Mouse (Mus musculus): ENCODE data around the gene Mtcl1. TPM values are rescaled to one million over a fixed set of nuclear protein-coding genes. Genes with fewer than 3 reads are reported as not detected.

The Mtcl1 gene
- total RNA-seq, 2 experiments from 2014 or later = 30.7 to 37.8 TPM

DNA sequence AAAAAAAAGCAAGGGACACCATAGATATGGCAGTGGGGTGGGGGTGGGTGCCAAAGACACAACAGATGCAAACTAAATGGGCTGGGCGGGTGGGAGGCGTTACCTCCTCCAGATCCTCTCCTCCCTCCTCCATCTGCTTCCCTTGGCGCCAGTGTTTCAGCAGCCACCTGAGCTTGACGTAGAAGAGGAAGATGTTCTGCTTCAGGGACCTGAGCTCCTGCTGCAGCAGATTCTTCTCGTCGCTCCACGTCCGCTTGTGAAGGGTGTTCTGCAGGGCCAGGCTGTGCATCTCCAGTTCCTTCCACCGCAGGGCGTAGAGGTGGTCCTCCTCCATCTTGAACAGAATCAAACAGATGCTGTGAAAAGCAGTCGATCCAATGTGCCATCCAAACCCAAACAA lies 81.4 kb downstream of the Mtcl1 start:
- no peak for DNase-seq (ENCODE audit: extremely low spot score in 1 of 2, low spot score in 1 of 2)

- no peak for DNase-seq (ENCODE audit: extremely low spot score in 1 of 2, low spot score in 1 of 2)
These were observed 83.9 kb downstream of the Mtcl1 start for GRCm38 (mm10) chr17:66365664-66366063.

GRCm38 (mm10) chr17:66365293-66365642 lies 84.3 kb downstream of the Mtcl1 start:
- no peak for DNase-seq (ENCODE audit: extremely low spot score in 1 of 2, low spot score in 1 of 2)

- no peak for DNase-seq (ENCODE audit: extremely low spot score in 1 of 2, low spot score in 1 of 2)
These were observed 84.8 kb downstream of the Mtcl1 start for GRCm38 (mm10) chr17:66364525-66365292.

GRCm38 (mm10) chr17:66363852-66364524 lies 85.6 kb downstream of the Mtcl1 start:
- DNase-seq (ENCODE audit: extremely low spot score in 1 of 2, low spot score in 1 of 2) = no peak

DNA sequence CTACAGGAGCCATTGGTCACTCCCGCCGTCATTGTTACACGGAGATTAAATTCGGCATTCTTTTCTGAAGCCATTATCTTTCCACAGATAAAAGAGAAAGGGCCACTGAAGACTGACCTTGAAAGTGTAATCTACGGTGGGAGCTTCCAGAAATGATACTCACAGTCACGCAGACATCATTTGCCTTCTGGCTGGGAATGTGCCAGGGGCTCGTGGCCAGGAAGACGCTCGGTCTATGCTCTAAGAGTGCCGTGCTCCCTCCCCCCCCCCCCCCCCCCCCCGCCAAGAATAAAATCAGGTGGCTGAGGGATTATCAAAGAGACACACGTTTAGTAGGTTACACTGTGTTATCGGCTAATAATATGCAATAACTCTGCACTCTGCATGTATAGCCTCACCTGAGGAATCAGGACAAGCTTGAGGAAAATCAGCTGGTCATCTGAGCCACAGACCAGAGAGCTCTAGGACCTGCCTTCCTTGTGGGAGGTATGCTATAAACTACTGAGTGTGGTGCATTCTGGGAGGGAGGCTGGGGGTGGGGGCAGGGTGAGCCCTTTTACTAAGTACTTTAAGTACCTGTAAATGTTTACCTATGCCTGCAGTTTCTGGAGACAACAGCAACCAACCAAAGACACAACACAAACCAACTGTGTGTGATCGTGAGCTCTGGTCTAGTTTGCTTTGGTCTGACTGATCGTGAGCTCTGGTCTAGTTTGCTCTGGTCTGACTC lies 87.1 kb downstream of the Mtcl1 start:
- DNase-seq (ENCODE audit: extremely low spot score in 1 of 2, low spot score in 1 of 2) = no peak

DNA sequence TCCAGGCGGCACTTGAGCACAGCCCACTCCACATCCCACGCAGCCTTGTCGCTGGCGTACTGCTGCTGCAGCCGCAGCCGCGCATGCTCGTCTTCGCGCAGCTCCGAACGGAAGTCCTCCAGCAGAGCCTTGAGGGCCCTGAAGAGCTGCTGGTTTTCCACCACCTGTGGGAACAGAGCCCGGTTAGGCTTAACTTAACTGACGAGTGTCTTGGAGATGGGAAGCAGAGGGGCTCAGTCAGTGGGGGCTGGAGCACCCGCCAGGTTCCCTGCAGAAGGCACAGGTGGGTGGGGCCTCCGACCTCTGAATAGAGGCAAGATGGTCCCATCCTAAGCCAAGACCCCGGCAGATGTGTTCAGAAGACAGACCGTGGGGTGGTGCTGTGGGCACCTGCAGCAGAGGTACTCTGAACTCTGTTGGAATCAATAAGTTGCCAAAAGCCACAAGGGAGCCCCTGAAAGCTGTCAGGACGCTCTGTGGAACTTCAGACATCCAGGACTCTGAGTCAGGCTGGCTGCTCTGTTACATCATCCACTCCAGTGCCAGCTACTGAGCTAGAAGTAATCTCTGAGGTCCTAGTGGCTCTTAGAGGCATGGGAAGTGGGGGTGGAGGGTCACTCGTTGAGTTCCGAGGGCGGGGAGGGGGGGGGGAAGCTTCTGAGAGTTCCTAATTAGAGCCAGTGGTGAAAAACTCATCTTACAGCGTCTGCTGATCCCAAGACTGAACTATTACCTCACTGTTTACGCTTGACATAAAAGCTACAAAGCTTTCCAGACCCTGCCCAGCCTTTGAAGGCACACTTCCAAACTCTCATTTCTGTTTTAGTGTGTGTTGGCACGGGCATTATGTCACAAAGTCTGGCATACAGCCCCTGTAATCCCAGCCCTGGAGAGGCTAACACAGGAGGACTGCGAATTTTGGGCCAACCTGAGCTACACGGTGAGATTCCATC lies 91.2 kb downstream of the Mtcl1 start:
- DNase-seq (ENCODE audit: extremely low spot score in 1 of 2, low spot score in 1 of 2) = no peak

DNA sequence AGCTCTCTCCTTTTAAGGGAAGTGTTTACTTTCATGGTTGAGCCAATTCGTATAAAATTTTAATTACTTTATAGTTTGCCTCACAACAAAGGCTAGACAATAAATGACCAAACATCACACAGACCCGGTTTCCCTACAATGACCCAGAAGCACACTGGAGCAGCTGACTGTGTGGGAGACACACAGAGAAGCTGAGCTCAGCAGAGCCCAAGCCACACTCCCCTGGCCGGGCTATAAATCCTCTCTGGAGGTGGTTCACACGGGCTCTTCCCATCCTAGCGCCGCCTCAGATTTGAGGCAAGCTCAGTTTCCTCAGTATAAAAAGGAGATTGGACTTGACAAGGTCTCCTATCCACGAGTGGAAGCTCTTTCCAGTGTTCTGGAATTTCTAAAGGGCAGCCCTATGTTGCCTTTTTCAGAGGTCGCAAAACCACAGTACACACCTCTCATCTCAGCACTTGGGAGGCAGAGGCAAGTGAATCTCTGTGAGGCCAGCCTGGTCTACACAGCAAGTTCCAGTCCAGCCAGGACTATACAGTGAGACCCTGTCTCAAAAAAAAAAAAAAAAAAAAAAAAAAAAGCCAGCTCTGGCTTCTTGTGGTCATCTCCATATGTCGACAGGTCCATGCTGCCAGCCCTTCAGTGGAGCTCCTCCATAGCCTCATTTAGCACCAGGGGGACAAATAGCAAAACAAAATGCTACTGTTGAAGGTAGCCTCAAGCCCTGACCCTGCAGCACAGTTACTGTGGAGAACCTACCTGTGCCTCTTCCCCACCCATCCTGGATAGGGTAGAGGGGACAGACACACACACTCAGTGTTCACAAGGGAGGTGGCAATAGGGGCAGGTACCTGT lies 92.2 kb downstream of the Mtcl1 start:
- DNase-seq (ENCODE audit: extremely low spot score in 1 of 2, low spot score in 1 of 2) = no peak

- no peak for DNase-seq (ENCODE audit: extremely low spot score in 1 of 2, low spot score in 1 of 2)
These were observed 95.6 kb downstream of the Mtcl1 start for GRCm38 (mm10) chr17:66353907-66354306.

DNA sequence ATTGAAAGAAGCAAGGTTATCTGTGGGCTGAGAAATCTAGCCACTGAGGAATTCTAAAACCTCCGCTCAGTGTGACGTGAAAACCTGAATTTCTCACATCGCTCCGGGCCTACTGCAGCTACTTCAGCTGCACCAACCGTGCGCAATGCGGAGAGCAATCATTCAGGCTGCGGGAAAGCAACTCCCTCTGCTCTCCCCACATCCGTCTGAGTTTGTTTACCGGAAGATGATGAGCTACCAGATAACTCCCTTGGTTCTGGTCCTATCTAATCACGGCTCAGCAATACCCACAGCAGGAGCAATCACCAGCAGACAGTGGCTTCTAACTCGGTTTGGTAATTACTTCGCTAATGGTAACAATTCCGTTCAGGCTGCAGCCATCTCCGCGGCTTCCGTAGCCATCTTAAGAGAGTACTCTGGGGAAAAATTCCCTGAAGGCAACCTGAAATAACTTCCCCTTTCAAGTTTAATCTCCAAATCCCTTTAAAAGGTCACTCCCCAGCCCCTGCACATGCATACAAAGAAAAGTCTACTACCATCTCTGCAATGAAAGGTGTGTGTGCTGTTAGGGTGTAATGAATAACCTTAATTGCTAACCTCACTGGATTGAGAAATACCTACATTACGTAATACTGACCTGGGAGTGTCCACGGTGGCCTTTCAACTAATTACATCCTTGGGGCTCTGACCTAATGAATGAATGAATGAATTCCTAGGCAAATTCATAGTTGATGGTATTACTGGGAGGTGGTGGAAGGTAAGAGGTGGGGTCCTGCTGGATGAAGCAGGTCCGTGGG lies 96.5 kb downstream of the Mtcl1 start:
- no peak for DNase-seq (ENCODE audit: extremely low spot score in 1 of 2, low spot score in 1 of 2)

GRCm38 (mm10) chr17:66352219-66352618 lies 97.3 kb downstream of the Mtcl1 start:
- DNase-seq (ENCODE audit: extremely low spot score in 1 of 2, low spot score in 1 of 2) = no peak

- no peak for DNase-seq (ENCODE audit: extremely low spot score in 1 of 2, low spot score in 1 of 2)
These were observed 98.9 kb downstream of the Mtcl1 start for GRCm38 (mm10) chr17:66350689-66351088.

- DNase-seq (ENCODE audit: extremely low spot score in 1 of 2, low spot score in 1 of 2) = no peak
These were observed 99.4 kb downstream of the Mtcl1 start for GRCm38 (mm10) chr17:66350127-66350526.

DNA sequence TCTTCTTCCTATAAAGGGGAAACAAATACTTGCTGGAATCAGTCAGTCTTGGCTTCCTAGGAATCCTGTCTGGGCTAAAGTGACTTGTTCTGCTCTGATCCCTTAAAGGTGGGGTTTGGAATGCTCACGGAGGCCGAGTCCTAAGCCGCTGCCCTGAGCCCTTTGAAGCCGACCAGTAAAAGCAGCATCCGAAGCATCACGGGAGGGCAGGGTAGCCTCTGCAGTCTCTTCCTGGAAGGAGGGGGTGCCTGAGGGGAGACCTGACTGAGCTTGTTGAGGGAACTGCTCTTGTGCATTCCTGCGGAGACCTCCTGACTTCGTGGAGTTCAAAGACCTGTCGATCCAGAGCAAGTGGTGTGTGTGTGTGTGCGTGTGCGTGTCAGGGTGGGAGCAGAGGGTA lies 103.2 kb downstream of the Mtcl1 start:
- DNase-seq (ENCODE audit: extremely low spot score in 1 of 2, low spot score in 1 of 2) = no peak

DNA sequence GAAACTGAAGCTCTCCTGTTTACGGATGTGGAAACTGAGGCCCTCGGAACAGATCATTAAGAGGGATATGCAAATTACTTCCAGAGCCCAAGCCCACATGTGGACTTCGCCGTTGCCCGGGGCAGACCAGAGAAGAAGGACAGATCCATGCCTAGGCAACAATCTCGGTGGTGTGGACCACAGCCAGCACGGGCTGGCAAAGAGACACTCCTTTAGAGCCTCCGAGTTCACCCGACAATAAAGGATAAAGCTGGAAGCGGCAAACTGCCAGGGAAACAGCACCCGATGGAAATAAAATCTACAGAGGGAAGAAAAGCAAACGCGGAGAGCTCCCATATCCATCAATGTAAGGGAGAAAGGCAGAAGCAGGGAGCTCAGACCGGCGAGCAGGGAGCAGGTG lies 103.9 kb downstream of the Mtcl1 start:
- DNase-seq (ENCODE audit: extremely low spot score in 1 of 2, low spot score in 1 of 2) = no peak

- DNase-seq (ENCODE audit: extremely low spot score in 1 of 2, low spot score in 1 of 2) = no peak
These were observed 106.6 kb downstream of the Mtcl1 start for GRCm38 (mm10) chr17:66342932-66343331.

DNA sequence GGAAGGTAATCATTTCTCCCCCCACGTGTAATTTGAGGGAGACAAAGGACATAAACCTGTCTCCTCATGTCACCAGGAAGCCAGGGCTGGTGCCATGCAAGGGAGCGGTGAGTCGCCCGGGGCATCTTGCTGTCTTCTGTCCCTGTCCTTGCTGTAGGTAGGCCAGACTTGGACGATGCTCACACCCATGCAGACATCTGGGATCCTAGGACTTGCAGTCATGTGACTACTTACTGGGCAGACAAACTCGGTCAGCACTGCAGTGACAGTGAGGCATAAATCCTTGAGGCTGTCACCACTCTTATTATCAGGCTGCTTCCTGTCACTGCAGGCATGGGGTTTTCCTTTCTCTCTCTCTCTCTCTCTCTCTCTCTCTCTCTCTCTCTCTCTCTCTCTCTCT lies 107.9 kb downstream of the Mtcl1 start:
- DNase-seq (ENCODE audit: extremely low spot score in 1 of 2, low spot score in 1 of 2) = no peak

GRCm38 (mm10) chr17:66340798-66341197 lies 108.8 kb downstream of the Mtcl1 start:
- DNase-seq (ENCODE audit: extremely low spot score in 1 of 2, low spot score in 1 of 2) = no peak

DNA sequence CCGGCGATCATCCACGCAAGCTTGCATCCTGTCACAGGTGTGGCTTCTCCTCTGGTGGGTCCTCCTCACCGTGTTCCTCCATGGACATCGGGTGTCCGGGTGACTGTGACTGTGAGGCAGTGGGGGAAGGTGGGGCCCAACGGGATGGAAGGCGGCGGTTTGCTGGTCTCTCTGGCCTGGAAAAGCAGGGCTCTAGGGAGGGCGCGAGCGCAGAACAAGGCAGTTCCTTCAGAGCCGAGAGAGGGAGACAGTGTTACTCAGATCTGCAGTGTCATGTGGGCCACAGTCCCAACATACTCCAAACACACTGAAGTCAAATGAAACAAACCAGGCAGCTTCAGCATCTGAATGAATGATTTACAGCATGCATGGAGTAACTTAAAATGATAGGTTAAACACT lies 111.6 kb downstream of the Mtcl1 start:
- no peak for DNase-seq (ENCODE audit: extremely low spot score in 1 of 2, low spot score in 1 of 2)
